Mouse (Mus musculus) bone marrow, adult 2 months (tissue): ENCODE data around the gene Kras.

Experiments used
- CTCF ChIP-seq: fragments of 200-500 bp; IDR thresholded peaks from 2 replicates; pipeline ENCODE4 v1.5.1; 2011; ENCODE audit warnings: low read length, control low read depth; ENCODE audit not compliant: control insufficient read depth, insufficient read depth
- POLR2A ChIP-seq: fragments of 200-500 bp; IDR thresholded peaks from 2 replicates; pipeline ENCODE4 v1.6.1; 2011; ENCODE audit warnings: low read depth, mild to moderate bottlenecking, control low read depth, low read length, borderline replicate concordance; ENCODE audit not compliant: control insufficient read depth

GRCm38 (mm10) chr6:145187093-145188088, 62.6 kb downstream of the Kras start:
- TF ChIP-seq CTCF (no peak), POLR2A (no peak)
